Mouse (Mus musculus) C2C12 (cell line): ENCODE results near the gene Aar2. TPM values are rescaled to one million over a fixed set of nuclear protein-coding genes. Genes with fewer than 3 reads are reported as not detected.
A peak's percentile ranks its signal among the peaks of the same experiment; 100 is the strongest.

Experiments used
- H3K27me3 ChIP-seq: one replicate; pipeline ENCODE4 v1.6.1; 2011; ENCODE audit not compliant: control insufficient read depth, insufficient read depth, insufficient read length
- H3K36me3 ChIP-seq: one replicate; pipeline ENCODE4 v1.6.1; 2011; ENCODE audit not compliant: control insufficient read depth, insufficient read depth
- H3K4me3 ChIP-seq: one replicate; pipeline ENCODE4 v1.5.1; 2011; ENCODE audit warnings: mild to moderate bottlenecking, control low read depth; ENCODE audit not compliant: poor library complexity, insufficient read depth, severe bottlenecking
- H3K79me2 ChIP-seq: one replicate; pipeline ENCODE4 v1.6.1; 2011; ENCODE audit not compliant: control insufficient read depth, insufficient read depth
- H3K79me3 ChIP-seq: one replicate; pipeline ENCODE4 v1.6.1; 2011; ENCODE audit warnings: low read depth, control low read depth
- H3ac ChIP-seq: one replicate; pipeline ENCODE3; 2011; ENCODE audit warnings: low read depth; ENCODE audit not compliant: control insufficient read depth, insufficient read length
- CEBPB ChIP-seq: IDR thresholded peaks from one replicate; pipeline ENCODE4 v1.6.1; 2011; ENCODE audit warnings: low read depth, mild to moderate bottlenecking, control low read depth, moderate library complexity
- CTCF ChIP-seq: IDR thresholded peaks from one replicate; pipeline ENCODE4 v1.5.1; 2011; ENCODE audit not compliant: control insufficient read depth, insufficient read depth, insufficient read length
- FOSL1 ChIP-seq: IDR thresholded peaks from one replicate; pipeline ENCODE4 v1.8.0; 2011; ENCODE audit warnings: mild to moderate bottlenecking, low read length; ENCODE audit not compliant: poor library complexity, insufficient read depth, severe bottlenecking
- MAX ChIP-seq: IDR thresholded peaks from one replicate; pipeline ENCODE4 v1.6.1; 2011; ENCODE audit warnings: mild to moderate bottlenecking, control low read depth
- MYOD1 ChIP-seq: IDR thresholded peaks from one replicate; pipeline ENCODE4 v1.6.1; 2011; ENCODE audit warnings: low read depth; ENCODE audit not compliant: control insufficient read depth, insufficient read length
- MYOG ChIP-seq: IDR thresholded peaks from one replicate; pipeline ENCODE4 v1.6.1; 2011; ENCODE audit not compliant: control insufficient read depth, insufficient read length; ENCODE audit errors: extremely low read depth
- USF1 ChIP-seq: IDR thresholded peaks from one replicate; pipeline ENCODE4 v1.6.1; 2011; ENCODE audit warnings: low read depth, mild to moderate bottlenecking, control low read depth, moderate library complexity
- polyA plus RNA-seq: library from polyadenylated mRNA; unstranded; fragments of >200 nt; fragmentation: generic; extraction: Trizol; gene quantifications from one replicate; pipeline ENCODE4 v1.2.1, GENCODE M21; 2012; ENCODE audit warnings: missing spikeins

Aar2 gene
- polyA plus RNA-seq, 1 experiment = 20.5 TPM

- H3K36me3 ChIP-seq = peaks cover 38% of the 10 kb centered on the region
- H3K79me2 ChIP-seq = no peaks in the 10 kb centered on the region
- TF ChIP-seq FOSL1 (no peak), CTCF (peak; percentile 36)
- H3ac ChIP-seq = no peak overlapping the region
- no peaks in the 10 kb centered on the region for H3K79me3 ChIP-seq
- no peak overlapping the region for H3K4me3 ChIP-seq
- no peaks in the 10 kb centered on the region for H3K27me3 ChIP-seq
These were observed 17.7 kb upstream of the Aar2 start for GRCm38 (mm10) chr2:156529726-156530125.

GRCm38 (mm10) chr2:156533160-156533559, 14.2 kb upstream of the Aar2 start:
- TF ChIP-seq USF1 (no peak), MYOD1 (no peak), MAX (no peak), MYOG (no peak)
- no peaks in the 10 kb centered on the region for H3K79me2 ChIP-seq
- no peaks in the 10 kb centered on the region for H3K79me3 ChIP-seq
- H3ac ChIP-seq = no peak overlapping the region
- no peaks in the 10 kb centered on the region for H3K27me3 ChIP-seq
- H3K4me3 ChIP-seq = no peak overlapping the region
- peaks cover 47% of the 10 kb centered on the region for H3K36me3 ChIP-seq

GRCm38 (mm10) chr2:156538817-156539555, 8.4 kb upstream of the Aar2 start:
- H3K36me3 ChIP-seq = peaks cover 46% of the 10 kb centered on the region
- H3K79me2 ChIP-seq = no peaks in the 10 kb centered on the region
- H3K4me3 ChIP-seq = no peak overlapping the region
- H3K27me3 ChIP-seq = no peaks in the 10 kb centered on the region
- no peak overlapping the region for H3ac ChIP-seq
- H3K79me3 ChIP-seq = no peaks in the 10 kb centered on the region
- TF ChIP-seq USF1 (no peak), FOSL1 (peak; percentile 84)

- TF ChIP-seq MAX (no peak), MYOG (no peak), CEBPB (no peak), FOSL1 (no peak), USF1 (no peak), MYOD1 (no peak), CTCF (no peak)
- H3K4me3 ChIP-seq = no peak overlapping the region
These were observed 6.4 kb upstream of the Aar2 start for GRCm38 (mm10) chr2:156540991-156541390.

DNA sequence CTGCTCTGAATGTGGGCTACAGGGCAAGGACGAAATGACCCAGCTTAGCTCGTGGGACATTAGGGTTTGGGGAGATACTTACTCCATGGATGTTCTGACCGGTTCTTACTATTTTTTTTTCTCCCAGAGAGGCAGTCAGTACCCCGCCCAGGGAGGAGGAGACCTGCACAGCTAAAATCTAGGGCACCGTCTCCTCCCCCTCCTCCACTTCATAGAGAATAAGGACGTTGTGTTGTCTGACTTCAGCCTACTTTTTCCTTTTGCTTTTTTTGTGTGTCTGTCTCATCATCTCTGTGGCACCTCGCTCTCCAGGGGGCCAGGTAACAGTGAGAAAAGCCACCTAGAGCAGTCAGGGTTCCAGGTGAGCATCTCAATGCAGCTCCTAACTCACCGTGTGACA, 5.0 kb upstream of the Aar2 start:
- TF ChIP-seq USF1 = no peak
- TF ChIP-seq CEBPB = no peak
- TF ChIP-seq MYOD1 = no peak
- no peak for TF ChIP-seq FOSL1
- TF ChIP-seq MYOG = no peak
- no peak for TF ChIP-seq MAX
- TF ChIP-seq CTCF = no peak
- Histone ChIP-seq H3K36me3 (peaks cover 29% of the 10 kb centered on the region), H3K79me3 (no peaks in the 10 kb centered on the region), H3K4me3 (no peak overlapping the region), H3K79me2 (peaks cover 5% of the 10 kb centered on the region), H3K27me3 (no peaks in the 10 kb centered on the region), H3ac (no peak overlapping the region)

More at GRCm38 (mm10) chr2:156540991-156541390, 6.4 kb upstream of the Aar2 start:
- H3K27me3 ChIP-seq = no peaks in the 10 kb centered on the region
- H3ac ChIP-seq = no peak overlapping the region
- no peaks in the 10 kb centered on the region for H3K79me2 ChIP-seq
- H3K36me3 ChIP-seq = peaks cover 35% of the 10 kb centered on the region
- H3K79me3 ChIP-seq = no peaks in the 10 kb centered on the region

GRCm38 (mm10) chr2:156543804-156544203, 3.6 kb upstream of the Aar2 start:
- H3K36me3 ChIP-seq = peaks cover 21% of the 10 kb centered on the region
- TF ChIP-seq FOSL1 (no peak), CTCF (no peak), MYOG (no peak), MAX (no peak), MYOD1 (no peak), USF1 (no peak), CEBPB (no peak)
- no peak overlapping the region for H3K4me3 ChIP-seq
- H3K79me3 ChIP-seq = peaks cover 9% of the 10 kb centered on the region
- H3K27me3 ChIP-seq = no peaks in the 10 kb centered on the region
- peaks cover 19% of the 10 kb centered on the region for H3K79me2 ChIP-seq
- H3ac ChIP-seq = no peak overlapping the region
